Mouse (Mus musculus): Measurements from ENCODE around the gene Myo1a.
"Not testable (repeated sequence)": the region's sequence is repeated elsewhere in the genome, so short reads cannot be mapped to it uniquely, and the experiment has no call there.

The Myo1a gene

DNA sequence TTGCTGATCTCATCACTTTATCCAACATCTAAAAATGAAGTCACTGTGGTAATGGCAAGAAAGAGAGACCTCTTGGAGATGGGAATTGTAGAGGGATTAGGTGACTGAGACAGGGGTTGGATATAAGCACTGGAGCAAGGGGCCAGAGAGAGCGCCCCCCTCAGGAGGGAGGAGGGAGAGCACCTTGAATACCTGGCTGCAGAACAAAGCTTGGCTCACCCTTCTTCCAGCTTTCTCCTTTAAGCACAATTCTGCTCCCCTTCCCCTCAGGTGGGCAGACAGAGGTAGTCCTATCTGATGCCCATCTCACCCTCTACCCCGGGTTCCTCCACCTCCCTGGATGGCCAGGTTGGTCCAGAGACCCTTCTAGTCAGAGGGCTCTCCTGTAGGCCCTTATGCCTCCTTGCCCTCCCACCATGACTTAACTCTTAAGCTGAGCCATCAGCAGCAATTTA lies at the start of gene Myo1a:
Gene Myo1a, plus strand, starts transcription at position 405 of the 455 bp plus-strand sequence.
- peak in 1 of 2 experiments; percentile 6 for DNase-seq

DNA sequence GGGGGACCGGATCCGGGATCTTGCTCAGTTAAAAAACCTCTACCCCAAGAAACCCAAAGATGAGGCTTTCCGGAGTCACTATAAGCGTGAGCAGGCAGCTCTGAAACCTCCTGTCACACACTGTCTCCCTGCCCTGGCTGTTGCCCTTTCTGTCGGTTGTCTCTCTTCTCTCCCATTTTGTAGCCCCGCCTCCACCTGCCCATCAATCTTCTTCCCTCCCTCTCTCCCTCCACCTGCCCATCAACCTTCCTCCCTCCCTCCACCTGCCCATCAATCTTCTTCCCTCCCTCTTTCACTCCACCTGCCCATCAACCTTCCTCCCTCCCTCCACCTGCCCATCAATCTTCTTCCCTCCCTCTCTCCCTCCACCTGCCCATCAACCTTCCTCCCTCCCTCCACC lies 47.4 kb upstream of the Myo1a start:
- not testable (repeated sequence) for DNase-seq

DNA sequence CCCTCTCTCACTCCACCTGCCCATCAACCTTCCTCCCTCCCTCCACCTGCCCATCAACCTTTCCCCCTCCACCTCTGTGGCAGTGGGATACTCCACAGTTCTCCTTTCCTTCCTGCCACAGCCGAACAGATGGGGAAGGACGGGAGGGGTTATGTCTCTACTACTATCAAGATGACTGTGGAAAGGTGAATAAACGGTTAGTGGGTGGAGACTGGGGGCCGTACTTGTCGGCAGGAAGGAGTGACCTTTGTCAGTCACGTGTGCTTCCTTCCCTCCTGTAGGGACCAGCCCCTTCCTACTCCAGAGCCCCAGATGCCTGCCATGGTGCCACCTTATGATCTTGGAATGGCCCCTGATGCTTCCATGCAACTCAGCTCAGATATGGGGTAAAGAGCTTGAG lies 46.9 kb upstream of the Myo1a start:
- DNase-seq: no peak

DNA sequence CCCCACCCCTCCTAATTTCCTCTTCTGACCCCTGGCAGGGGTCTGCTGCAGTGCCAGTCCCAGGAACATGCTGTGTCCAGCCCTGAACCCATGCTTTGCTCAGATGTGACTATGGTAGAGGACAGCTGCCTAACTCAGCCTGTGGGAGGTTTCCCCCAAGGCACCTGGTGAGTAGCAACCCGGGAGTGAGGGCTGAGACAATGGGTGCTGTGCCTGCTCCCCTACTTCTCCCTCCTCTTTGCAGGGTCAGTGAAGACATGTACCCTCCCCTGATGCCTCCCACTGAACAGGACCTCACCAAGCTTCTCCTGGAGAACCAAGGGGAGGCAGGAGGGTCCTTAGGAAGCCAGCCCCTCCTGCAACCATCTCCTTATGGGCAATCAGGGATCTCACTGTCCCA lies 45.4 kb upstream of the Myo1a start:
- DNase-seq: no peak

DNA sequence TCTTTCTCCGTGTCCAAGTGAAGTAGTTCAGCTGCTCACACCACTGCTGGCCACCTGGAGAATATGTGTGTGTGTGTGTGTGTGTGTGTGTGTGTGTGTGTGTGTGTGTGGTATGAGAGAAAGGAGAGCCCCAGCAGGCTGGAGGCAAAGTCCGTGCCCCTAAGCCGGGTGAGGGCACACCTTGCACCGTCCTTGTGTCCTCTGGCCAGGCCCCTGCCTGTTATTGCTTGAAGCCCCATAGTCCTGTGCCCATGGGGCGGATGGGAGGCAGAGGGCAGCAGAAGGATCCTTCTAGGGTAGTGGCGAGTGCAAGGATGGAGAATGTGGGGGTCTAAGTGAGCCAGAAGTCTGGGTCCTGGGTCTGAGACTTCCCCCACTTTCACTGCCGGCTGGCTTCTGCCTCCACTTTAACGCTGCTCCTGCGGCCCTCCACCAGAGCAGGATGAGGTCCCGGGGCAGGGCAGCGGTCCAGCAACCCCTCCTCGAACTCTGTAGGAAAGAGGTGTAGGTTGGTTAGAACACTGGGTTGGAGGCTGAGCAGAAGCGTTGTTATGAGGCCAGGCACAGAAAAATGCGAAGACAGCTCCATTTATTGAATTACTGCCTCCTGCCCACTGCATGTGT lies 43.6 kb upstream of the Myo1a start:
- DNase-seq: peak; percentile 19 to 23

DNA sequence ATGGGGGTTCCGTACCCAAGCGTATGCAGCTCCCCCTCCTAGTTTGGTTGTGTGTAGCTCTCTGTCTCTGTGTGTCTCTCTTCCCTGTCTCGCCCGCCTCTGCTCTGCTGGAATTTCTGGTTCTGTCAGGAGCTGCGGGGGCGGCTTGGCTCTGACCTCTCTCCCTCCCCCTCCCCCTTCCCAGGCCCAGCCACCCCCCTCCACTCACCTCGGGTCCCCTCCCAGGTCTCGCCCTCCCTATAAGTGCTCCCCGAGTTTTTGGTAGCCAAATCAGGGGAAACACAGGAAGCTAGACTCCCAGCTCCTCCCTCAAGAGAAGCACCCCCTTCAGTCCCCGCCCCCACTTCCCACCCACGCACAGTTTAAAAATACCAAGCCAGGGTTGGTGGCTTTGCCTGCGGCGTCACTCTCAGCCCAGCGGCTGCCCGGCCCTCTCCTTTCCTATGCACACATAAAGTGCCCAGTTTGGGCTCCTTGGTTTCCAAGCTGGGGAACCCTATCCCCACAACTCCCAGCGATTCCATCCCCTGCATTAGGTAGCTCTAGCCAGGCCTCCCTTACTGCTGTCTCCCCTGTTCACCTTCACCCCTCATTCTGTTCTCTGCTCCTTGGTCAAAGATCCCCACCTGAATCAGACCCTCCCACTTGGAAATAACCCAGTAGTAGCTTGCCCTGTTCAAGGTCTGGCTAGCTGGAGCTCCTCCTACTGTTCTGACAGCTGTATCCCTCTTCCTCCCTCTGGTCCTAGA lies 42.9 kb upstream of the Myo1a start:
- DNase-seq: peak; percentile 67 to 68

DNA sequence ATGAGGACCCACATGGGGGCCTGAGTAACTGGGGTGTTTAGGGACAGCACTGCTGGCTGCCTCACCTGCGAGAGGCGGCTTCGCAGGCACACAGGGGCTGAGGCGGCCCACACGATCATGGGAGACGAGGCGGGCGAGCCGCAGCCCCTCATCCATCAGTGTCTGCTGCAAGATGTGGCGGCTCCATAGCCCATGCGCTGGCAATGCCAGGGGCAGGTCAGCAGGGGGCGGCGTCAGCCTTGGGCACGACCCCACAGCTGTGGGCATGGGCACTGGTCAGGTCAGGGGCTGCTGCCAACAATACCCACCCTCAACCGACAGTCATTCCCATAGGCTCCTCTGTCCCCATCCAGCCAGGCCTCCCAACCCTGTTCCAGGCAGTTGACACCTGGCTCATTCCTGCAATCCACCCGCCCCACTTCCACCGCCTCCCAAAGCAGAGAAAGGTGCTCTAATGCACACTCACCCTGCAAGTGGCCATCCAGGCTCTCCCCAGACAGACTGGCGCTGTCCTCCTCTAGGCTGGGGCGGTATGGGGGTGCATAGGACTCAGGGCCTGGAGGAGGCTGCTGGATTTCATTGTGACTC lies 42.2 kb upstream of the Myo1a start:
- DNase-seq: peak; percentile 71 to 75

DNA sequence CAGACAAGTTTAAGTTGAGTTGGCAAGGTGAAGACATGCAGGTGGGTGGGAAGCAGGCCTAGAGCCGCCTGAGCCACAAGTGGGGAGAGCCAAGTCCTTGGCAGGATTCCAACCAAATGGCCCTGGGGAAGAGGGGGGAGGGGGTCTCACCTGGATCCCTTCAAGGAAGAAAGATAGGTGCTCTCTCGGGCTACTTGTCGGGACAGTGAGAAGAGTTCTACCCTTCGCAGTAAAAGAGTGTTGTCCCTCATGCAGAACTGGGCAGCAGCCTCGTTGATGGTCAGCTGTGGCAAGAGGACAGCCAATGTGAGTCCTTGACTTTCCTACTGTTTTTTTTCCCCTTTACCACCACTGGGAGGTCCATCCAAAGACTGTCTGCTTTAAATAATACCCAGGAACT lies 41.4 kb upstream of the Myo1a start:
- no peak for DNase-seq

DNA sequence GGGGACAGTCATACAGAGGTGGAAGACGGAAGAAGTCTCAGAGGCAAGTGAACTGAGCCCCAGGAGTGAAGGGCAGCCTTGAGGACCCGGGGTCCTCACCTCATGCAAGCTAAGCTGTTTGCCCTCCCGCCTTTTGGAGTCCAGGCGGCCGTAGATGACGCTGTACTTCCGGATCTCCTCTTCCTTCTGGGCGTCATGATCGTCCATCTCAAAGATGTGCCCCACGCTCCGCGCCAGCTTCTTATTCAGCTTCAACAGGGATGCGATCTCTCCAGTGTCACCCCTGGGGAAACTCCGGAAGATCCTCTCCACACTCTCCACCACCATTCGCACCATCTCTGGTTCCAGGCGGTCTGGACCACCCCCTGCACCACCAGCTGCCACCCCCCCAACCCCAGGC lies 40.8 kb upstream of the Myo1a start:
- DNase-seq: no peak

DNA sequence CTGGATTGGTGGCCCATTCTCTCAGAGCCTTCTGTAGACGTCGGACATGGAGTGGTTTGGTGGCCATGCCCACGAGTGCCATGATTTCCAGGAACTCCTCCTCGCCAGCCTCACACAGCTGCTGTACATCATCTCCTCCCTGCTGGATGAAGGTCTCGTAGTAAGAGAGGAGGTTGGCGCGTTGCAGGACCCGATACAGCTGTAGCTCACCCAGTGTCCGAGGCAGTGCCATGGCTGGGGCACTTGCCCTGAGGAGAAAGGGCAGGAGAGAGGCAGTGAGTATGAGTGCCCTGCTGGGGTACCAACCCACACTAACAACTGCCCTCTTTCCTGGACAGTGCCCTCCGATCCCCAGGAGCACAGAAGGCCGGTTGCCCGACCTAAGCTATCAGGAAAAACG lies 40.1 kb upstream of the Myo1a start:
- DNase-seq: no peak

DNA sequence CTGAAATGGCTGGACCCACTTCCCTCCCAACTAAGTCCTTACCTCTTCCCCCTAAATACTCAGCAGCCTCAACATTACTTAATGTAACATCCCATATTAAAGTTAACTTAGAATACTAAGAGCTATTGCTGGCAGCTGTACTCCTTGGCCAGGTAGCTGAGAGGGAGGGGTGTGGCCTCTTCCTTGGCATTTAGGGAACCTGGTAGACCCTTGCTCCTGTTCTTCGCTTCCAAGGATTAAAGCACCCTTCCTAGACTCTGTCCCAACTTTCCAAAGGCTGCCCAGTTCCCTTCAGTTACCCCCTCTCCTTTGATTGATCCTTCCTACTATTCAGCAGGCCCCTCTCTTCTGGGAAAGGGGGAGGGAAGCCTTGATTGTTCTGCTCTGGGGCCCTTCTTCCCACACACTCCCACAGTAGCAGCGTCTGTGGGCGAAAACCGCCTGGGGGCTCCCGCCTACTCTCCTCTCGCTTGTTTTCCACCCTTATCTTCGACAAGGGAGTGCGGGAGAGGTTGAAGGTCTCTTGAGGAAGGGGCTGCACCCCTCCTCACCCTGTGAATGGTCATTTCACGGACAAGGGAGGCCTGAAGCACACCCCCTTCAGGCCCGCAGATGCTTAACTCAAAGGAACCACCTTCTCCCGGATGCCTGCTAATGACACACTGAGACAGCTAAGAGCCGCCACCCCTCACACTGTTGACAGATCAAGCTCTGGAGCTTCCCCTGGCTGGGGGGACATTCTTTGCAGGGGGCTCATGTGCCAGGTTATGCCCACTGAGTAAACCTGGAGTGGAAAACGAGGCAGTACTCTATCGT lies 39.4 kb upstream of the Myo1a start:
- peak; percentile 29 to 32 for DNase-seq

DNA sequence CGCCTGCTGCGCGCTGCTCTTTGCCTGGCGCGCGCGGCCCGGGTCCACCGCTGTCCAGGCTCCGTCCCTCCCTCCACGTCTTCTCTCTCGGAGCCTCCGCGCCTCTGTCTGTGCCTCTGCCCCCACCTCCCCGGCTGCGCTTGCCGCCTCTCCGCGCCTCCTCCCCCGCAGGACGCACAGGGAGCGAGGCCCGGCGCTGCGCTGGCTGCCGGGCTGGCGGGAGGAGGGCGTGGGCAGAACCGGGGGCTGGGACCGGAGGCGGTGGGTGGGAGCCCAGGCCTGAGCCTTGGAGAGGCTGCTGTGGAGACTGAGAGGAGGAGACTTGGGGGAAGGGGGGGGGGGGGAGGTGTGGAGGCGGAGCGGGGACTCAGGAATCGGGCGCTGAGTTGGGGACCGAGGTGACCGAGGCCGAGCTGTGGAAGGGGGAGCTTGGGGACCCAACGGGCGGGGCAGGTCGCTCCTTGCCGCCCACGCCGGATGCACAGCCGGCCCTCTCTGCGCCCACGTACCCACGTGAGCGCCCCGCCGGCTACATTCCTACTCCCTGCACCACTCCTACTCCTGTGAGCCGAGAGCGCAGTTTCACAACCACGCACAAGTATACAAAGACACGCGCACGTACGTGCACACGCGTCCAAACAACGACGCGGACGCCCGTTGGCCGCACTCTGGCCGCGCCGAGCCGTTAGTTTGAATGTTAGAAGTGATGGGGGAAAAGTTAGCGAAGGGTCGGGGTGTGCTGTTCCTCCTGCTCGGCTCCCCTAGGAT lies 38.3 kb upstream of the Myo1a start, which contains the start of gene Nemp1:
Gene Nemp1, plus strand, starts transcription at position 401 of the 768 bp plus-strand sequence.
- peak; percentile 80 to 81 for DNase-seq

DNA sequence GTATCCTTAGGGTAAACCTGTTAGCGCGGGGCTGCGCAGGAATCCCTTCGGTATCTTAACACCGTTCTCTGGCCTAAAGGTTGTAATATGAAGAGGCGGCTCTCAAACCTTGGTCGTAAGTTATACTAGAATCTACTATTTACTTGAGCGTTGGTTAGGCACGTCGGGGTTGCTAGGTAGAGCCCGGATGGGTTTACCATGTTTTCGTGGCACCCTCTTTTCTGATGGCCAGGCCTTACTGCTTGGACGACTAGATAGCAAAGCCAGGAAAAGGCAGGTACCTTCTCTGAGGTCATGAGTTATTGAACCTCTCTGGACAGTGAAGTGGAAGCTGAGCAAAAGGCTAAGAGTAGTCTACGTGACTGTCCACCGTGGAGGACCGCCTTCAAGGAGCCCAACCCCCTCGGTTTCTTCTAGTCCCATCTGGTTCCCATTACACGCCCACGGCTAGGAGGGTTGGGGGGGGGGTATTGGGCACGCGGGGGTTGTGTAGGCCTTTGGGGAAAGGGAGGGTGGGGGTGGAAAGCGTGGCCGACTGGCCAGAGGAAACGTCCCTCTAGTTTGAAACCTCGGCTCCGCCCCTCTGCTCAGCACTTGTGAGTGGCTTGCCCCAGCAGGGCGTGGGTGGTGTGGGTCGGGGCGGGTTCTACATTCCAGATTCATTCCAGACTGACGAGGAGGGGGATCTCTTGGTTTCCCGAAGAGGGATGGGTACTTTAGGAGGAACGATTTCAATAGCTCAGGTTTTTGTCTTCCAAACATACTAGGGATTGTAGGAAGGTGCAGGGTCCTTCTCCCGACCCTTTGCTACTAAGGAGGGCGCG lies 37.5 kb upstream of the Myo1a start:
- peak; percentile 76 to 77 for DNase-seq

DNA sequence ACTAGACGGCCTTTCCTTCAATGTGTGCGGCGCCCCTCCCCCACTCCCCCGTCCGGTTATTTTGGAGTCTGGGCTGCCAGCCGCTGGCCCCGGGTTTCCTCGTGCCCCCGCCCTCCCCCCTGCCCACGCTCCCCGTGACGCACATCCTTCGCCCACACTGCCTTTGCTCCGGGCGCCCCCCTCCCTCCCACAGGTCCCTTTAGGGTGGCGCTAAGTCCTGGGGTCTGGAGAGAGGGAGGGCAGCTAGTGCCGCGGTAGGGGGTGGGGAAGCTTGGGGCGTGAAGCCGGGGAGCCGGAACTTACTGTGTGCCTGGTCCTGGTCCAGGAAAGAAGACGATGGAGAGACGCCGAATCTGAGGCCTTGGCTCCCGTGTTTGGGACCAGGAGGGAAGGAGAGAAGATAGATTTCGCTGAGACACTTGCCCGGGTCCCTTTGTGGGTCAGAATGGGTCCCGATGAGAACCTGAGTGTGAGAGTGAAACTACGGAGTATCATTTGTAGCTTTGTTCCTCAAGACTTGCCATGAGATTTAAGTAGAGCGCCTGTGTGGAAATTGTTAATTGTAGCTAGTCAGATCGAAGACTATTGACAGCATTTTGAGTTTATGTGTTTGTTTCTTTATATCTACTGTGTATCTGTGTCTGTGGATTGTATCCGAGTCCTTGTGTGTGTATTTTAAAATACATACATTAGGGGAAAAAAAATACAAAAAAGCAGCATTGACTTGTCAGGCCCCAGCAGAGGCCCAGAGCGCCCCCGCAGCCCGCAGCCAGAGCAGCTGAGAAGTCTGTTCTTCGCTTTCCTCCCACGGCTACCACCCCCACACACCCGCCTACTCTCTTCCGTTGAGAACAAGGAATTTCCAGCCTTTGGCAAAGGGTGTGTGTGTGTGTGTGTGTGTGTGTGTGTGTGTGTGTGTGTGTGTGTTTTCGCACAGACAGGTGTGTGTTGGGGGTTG lies 36.6 kb upstream of the Myo1a start, which contains the start of gene Nab2:
Gene Nab2, minus strand, starts transcription at position 476 of the 958 bp plus-strand sequence.
- peak; percentile 87 to 90 for DNase-seq

DNA sequence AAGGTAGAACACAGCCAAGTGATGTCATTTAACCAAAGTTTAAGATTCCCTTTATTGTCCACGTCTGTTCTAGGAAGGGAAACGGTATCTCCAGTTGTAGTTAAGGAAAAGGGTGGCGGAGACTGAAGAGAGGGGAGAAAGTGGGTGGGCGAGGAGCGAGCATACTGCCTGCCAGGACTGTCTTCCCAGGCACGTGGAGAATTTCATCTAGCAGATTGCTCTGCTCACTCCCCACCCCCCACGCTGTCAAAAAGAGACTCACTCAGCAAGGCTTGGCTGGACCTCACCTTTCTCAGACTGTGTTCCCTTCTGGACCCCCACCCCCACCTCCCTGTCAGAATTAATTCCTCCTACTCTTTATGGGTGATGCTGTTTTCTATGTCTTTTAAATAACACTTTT lies 35.8 kb upstream of the Myo1a start:
- no peak for DNase-seq

DNA sequence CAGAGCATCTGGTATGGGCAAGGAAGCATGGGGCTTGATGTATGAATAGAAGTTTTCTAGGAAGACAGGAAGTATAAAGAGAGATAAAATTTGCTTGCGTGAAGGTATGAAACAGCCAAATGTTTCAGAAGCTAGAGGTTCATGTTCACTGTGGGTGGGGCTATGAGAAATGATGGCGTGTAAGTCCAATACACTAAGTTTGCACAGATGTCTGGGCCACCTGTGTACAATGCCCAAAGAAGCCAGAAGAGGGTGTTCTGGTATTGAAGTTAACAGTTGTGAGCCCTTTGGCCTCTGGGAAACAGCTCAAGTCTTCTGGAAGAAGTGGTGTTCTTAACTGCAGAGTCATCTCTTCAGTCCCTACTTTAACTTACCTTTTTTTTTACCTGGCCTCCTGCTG lies 34.8 kb upstream of the Myo1a start:
- peak in 1 of 2 experiments; percentile 19 for DNase-seq

DNA sequence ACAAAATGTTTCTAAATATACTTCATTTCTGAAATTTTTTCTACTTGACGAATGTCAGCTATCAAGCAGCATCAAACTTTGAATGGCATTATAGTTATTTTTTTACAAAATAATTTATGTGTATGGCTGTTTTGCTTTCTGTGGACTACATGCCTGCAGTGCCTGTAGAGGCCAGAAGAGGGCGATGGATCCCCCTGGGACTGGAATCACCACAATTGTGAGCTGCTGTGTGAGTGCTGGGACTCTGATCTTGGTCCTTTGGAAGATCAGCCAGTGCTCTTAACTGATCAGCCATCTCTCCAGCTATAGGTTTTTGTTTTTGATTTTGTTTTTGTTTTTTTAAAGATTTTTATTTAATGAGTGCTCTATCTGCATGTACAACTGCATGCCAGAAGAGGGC lies 33.7 kb upstream of the Myo1a start:
- peak; percentile 79 to 84 for DNase-seq

DNA sequence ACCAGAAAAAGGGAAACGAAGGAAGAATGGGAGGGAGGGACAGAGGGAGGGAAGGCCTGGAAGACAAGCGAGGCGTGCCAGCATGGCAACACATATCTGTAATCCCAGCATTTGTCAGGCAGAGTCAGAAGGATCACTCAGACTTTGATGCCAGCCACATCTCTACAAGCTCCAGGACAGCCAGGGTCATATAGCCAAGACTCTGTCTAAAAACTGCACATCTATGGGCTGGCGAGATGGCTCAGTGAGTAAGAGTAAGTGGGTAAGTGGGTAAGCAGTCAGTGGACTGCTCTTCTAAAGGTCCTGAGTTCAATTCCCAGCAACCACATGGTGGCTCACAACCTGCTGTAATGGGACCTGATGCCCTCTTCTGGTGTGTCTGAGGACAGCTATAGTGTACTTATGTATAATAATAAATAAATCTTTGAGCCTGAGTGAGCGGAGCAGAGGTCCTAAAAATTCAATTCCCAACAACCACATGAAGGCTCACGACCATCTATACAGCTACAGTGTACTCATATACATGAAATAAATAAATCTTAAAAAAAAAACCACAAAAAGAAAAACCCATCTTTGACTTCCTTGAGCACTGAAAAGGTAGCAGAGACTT lies 30.8 kb upstream of the Myo1a start:
- no peak for DNase-seq

DNA sequence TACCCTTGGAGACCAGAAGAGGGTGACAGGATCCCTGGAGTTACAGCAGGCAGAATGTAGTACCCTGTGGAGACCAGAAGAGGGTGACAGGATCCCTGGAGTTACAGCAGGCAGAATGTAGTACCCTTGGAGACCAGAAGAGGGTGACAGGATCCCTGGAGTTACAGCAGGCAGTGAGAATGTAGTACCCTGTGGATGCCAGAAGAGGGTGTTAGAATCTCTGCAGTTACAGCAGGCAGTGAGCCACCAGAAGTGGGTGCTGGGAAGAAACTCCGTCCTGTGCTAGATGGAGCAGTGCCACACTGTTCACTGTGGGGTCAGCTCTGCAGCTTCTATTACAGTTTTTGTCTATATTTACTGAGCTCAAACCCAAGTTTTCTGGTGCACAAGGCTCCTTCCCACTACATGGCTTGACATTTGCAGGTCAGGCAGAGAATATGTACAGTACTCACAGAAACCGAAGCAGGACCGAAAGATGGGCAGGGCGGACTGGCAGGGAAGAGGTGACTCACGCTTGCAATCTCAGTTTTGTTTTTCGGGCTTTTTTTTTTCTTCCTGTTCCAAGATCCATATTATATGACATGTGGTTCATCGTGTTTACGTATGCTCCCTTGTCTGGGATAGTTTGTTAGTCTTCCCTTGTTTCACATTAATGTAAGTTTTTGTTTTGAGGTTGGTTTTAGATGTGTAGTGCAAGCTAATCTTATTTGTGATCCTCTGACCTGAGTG lies 30.0 kb upstream of the Myo1a start:
- peak; percentile 77 to 82 for DNase-seq

Data from B cell, adult 2 months (primary cell).